Mouse (Mus musculus): Measurements from ENCODE around the gene Tbx5.

- TF ChIP-seq CTCF (IDR thresholded peaks at IDR 0.05; ENCODE audit: extremely low read depth, insufficient read length, insufficient replicate concordance, low read depth, low read length) = no peak
- TF ChIP-seq POLR2A (IDR thresholded peaks at IDR 0.05; ENCODE audit: low read depth, low read length) = no peak
Observed at GRCm38 (mm10) chr5:119896605-119897004, 64.1 kb downstream of the Tbx5 start.
